Mouse (Mus musculus) hindbrain, embryonic 16.5 days (tissue): ENCODE results near the gene Ear1. TPM values are rescaled to one million over a fixed set of nuclear protein-coding genes. Genes with fewer than 3 reads are reported as not detected.
"Not testable (repeated sequence)": the region's sequence is repeated elsewhere in the genome, so short reads cannot be mapped to it uniquely, and the experiment has no call there.

Experiments used
- ATAC-seq: fragments of 200-750 bp; cut with Nextera tagmentation; 2 replicates; pipeline ENCODE4 v1.8.0; 2017; ENCODE audit warnings: moderate TSS enrichment, moderate library complexity
- H3K27ac ChIP-seq: fragments of 300-500 bp; sonication (generic); 2 replicates; pipeline ENCODE4 v1.5.1; 2014; ENCODE audit warnings: low read depth, mild to moderate bottlenecking, control low read depth, low read length, moderate library complexity
- H3K27me3 ChIP-seq: fragments of 300-500 bp; sonication (generic); replicated peaks from 2 replicates; pipeline ENCODE4 v1.6.1; 2014; ENCODE audit warnings: low read length; ENCODE audit not compliant: control insufficient read depth, insufficient read depth
- H3K36me3 ChIP-seq: fragments of 300-500 bp; sonication (generic); 2 replicates; pipeline ENCODE4 v1.6.1; 2014; ENCODE audit warnings: mild to moderate bottlenecking, low read length, moderate library complexity, mixed read lengths; ENCODE audit not compliant: control insufficient read depth, insufficient read depth
- H3K4me1 ChIP-seq: fragments of 300-500 bp; sonication (generic); 2 replicates; pipeline ENCODE4 v1.6.1; 2014; ENCODE audit warnings: low read depth, low read length; ENCODE audit not compliant: control insufficient read depth, insufficient read depth
- H3K4me2 ChIP-seq: fragments of 300-500 bp; sonication (generic); 2 replicates; pipeline ENCODE4 v1.6.1; 2014; ENCODE audit warnings: mild to moderate bottlenecking, low read length, control low read depth, moderate library complexity
- H3K4me3 ChIP-seq: fragments of 300-500 bp; sonication (generic); 2 replicates; pipeline ENCODE4 v1.5.1; 2014; ENCODE audit warnings: mild to moderate bottlenecking, low read length, control low read depth, moderate library complexity
- H3K9ac ChIP-seq: fragments of 300-500 bp; sonication (generic); 2 replicates; pipeline ENCODE4 v1.6.1; 2014; ENCODE audit warnings: low read depth, mild to moderate bottlenecking, control low read depth, low read length, moderate library complexity
- H3K9me3 ChIP-seq: fragments of 300-500 bp; sonication (generic); 2 replicates; pipeline ENCODE4 v1.6.1; 2014; ENCODE audit warnings: mild to moderate bottlenecking, low read length, moderate library complexity; ENCODE audit not compliant: control insufficient read depth
- WGBS: fragments of 180-500 bp; shearing (Covaris S2); extraction: QIAGEN DNeasy Blood & Tissue Kit; methylation state at CpG from one replicate; pipeline ENCODE4 v1.1.7; 2014; 5-methylcytosine and 5-hydroxymethylcytosine counted together
- polyA plus RNA-seq: library from polyadenylated mRNA; unstranded; fragments of >200 nt; fragmentation: Nextera tagmentation; extraction: Ambion mirVana; gene quantifications from 2 replicates; pipeline ENCODE4 v1.2.1, GENCODE M21; 2015

Ear1 gene
- polyA plus RNA-seq, 1 experiment from 2014 or later = not detected

GRCm38 (mm10) chr14:43812458-43812857 lies 62.9 kb downstream of the Ear1 start:
- not testable (repeated sequence) for H3K9ac ChIP-seq, H3K36me3 ChIP-seq, H3K4me1 ChIP-seq, H3K27ac ChIP-seq, ATAC-seq, H3K27me3 ChIP-seq, H3K9me3 ChIP-seq, H3K4me2 ChIP-seq, H3K4me3 ChIP-seq
- 54% methylated on average over 7 of the region's 9 CpGs for WGBS

- not testable (repeated sequence) for H3K4me3 ChIP-seq, H3K9me3 ChIP-seq, H3K27ac ChIP-seq, H3K4me1 ChIP-seq, H3K27me3 ChIP-seq, H3K4me2 ChIP-seq, H3K36me3 ChIP-seq, ATAC-seq, H3K9ac ChIP-seq
- 71% methylated on average over 4 of the region's 4 CpGs for WGBS
Measured at GRCm38 (mm10) chr14:43808142-43808541, 67.2 kb downstream of the Ear1 start.

GRCm38 (mm10) chr14:43804435-43804834 lies 70.9 kb downstream of the Ear1 start:
- H3K4me2 ChIP-seq, H3K36me3 ChIP-seq, ATAC-seq, H3K27ac ChIP-seq, H3K9me3 ChIP-seq, H3K9ac ChIP-seq, H3K27me3 ChIP-seq, H3K4me1 ChIP-seq, H3K4me3 ChIP-seq: not testable (repeated sequence)
- WGBS = 11% methylated on average over 5 of the region's 7 CpGs

- not testable (repeated sequence) for H3K27ac ChIP-seq, H3K36me3 ChIP-seq, H3K9me3 ChIP-seq, H3K27me3 ChIP-seq, H3K4me1 ChIP-seq
- H3K4me3 ChIP-seq = peak overlapping the region; percentile 29
- ATAC-seq = peak; percentile 87
- peak overlapping the region; percentile 60 for H3K4me2 ChIP-seq
- WGBS = 11% methylated on average over 22 of the region's 23 CpGs
- peak overlapping the region; percentile 41 for H3K9ac ChIP-seq
Measured at GRCm38 (mm10) chr14:43796905-43797470, 78.3 kb downstream of the Ear1 start.

- no peaks in the 10 kb centered on the region for H3K9me3 ChIP-seq
- H3K9ac ChIP-seq = peak overlapping the region; percentile 41
- ATAC-seq = peak; percentile 89
- no peaks in the 10 kb centered on the region for H3K4me1 ChIP-seq
- 21% methylated on average over 14 of the region's 14 CpGs for WGBS
- peak overlapping the region; percentile 60 for H3K4me2 ChIP-seq
- no peaks in the 10 kb centered on the region for H3K36me3 ChIP-seq
- H3K4me3 ChIP-seq = peak overlapping the region; percentile 29
- no peak overlapping the region for H3K27ac ChIP-seq
- H3K27me3 ChIP-seq = no peaks in the 10 kb centered on the region
Measured at GRCm38 (mm10) chr14:43796069-43796904, 79.0 kb downstream of the Ear1 start.

- H3K4me2 ChIP-seq, H3K36me3 ChIP-seq, H3K9ac ChIP-seq, H3K27ac ChIP-seq, H3K9me3 ChIP-seq, H3K4me3 ChIP-seq, ATAC-seq, H3K4me1 ChIP-seq, H3K27me3 ChIP-seq: not testable (repeated sequence)
- 83% methylated on average over 5 of the region's 5 CpGs for WGBS
Measured at GRCm38 (mm10) chr14:43793811-43794210, 81.5 kb downstream of the Ear1 start.

GRCm38 (mm10) chr14:43784645-43785044 lies 90.7 kb downstream of the Ear1 start, which contains the start of gene Gm8180:
Gene Gm8180, minus strand, starts transcription at chr14:43784745.
- H3K9me3 ChIP-seq, H3K27ac ChIP-seq, H3K36me3 ChIP-seq, H3K9ac ChIP-seq, ATAC-seq, H3K4me2 ChIP-seq, H3K4me3 ChIP-seq, H3K27me3 ChIP-seq, H3K4me1 ChIP-seq: not testable (repeated sequence)
- 91% methylated on average over 3 of the region's 3 CpGs for WGBS

Other genes with a start within 250 kb of the Ear1 start
- not detected in 2 replicates for gene Gm8165, start 198.3 kb downstream of the Ear1 start, polyA plus RNA-seq
- gene Gm7324, start 177.7 kb downstream of the Ear1 start, polyA plus RNA-seq = 0.46 and 0.64 TPM in 2 replicates
- not detected in 2 replicates for gene Gm16506, start 148.0 kb downstream of the Ear1 start, polyA plus RNA-seq
- not detected in 2 replicates for gene Gm6526, start 127.7 kb downstream of the Ear1 start, polyA plus RNA-seq
- gene Gm8180, start 90.8 kb downstream of the Ear1 start, polyA plus RNA-seq = not detected in 2 replicates
- not detected in 2 replicates for gene Ear10, start 48.0 kb upstream of the Ear1 start, polyA plus RNA-seq
- 4.6 and 5.1 TPM in 2 replicates for gene Gm8113, start 49.9 kb upstream of the Ear1 start, polyA plus RNA-seq
- not detected in 2 replicates for gene Ang5, start 81.6 kb upstream of the Ear1 start, polyA plus RNA-seq
- gene Ang6, start 126.8 kb upstream of the Ear1 start, polyA plus RNA-seq = not detected in 2 replicates
- gene Ear2, start 227.1 kb upstream of the Ear1 start, polyA plus RNA-seq = not detected in 2 replicates
- gene Gm3327, start 248.3 kb upstream of the Ear1 start, polyA plus RNA-seq = not detected in 2 replicates